Mouse (Mus musculus) heart, adult 18-20 months (tissue): Measurements from ENCODE around the gene Slc13a2. TPM values are rescaled to one million over a fixed set of nuclear protein-coding genes. Genes with fewer than 3 reads are reported as not detected.

Experiments used
- DNase-seq, 2 experiments: peaks; one replicate each; pipeline ENCODE4 v3.0.0; 2021 to 2022; ENCODE audit warnings: mixed read lengths in 1 of 2
- total RNA-seq, 2 experiments: library from RNA; stranded (reverse); gene quantifications; 2 replicates each; pipeline ENCODE4 v1.2.3; 2021

Slc13a2 gene
- total RNA-seq, 2 experiments from 2014 or later: not detected

DNA sequence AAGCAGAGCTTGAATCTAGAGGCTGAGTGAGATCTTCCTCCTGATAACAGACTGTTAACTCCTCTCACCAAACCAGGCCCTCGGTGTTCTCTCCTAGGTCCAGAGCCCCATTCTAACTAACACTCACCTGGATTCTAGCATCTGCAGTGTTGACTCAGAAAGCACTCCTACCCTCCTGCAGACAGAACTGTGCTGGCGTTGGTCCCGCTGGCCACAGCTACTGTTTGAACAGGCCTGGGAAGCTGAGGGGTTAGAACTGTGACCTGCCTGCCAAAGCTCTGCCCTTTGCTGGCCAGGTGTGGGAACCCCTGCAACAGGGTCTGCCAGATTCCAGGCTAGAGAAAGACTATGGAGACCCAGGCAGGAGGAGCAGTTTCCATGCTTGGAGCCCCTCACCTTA is 29.3 kb downstream of the Slc13a2 start:
- DNase-seq: no peak

DNA sequence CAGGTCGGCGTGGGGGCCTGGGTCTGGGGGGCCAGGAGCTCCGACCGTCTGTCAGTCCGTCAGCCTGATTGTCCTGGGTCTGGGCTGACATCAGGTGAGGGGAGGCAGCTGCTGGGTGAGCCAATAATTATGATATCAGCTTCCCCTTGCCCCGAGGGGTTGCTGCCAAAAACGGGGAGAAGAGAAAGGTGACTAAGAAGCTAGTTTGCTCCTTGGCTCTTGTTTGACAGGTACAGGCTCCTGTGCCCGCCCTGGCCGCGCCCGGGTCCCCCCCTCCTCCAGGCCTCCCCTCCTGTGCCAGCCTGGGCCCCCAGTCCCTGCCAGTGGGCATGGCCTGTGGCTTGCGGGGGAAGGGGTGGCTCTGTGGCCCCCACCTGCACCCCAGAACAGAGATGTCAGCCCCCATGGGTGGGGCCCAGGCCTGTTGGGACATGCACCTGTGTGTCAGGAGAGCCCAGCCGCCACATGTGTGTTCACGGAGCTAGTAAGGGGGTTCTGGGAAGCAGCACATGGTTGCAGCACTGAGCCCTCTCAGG is 35.4 kb downstream of the Slc13a2 start, which contains the start of gene Foxn1:
Gene Foxn1, minus strand, starts transcription at position 51 of the 536 bp plus-strand sequence.
- DNase-seq: no peak

DNA sequence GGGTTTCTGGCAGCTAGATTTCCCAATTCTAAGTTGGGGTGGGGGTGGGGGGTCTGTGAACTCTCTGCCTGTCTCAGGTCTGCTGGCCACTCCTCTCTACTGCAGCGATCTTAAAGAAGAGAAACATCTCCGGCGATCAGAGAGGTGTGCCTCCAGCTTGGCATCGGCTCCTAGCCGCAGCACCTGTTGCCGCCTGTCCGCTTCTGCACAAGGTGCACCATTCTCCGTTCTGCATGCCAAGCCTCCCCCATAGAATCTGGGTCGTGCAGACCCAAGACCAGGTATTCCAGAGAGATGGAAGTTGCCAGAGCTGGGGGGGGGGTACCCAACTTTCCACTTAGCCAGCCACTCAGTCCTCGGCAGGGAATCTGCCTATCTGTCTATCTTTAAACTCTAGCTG is 36.2 kb downstream of the Slc13a2 start:
- no peak for DNase-seq

DNA sequence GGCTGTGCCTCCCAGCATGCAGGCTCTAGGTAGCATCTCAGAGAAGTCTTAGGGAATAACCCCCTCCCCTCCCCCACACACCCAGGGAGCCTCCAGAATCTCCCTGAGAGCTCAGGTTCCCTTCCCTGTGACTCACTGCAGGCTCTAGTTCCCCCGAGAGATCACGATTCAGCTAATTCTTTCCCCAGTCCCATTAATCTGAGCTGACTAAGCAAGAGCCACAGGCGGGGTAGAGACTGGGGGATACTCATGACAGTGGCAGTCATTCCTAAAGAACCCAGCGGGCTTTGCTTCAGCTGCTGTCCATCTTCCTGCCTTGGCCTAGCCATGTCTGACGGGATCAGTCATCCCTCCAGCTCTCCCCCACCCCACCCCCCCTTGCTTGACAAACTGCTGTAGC is 39.3 kb downstream of the Slc13a2 start:
- no peak for DNase-seq

DNA sequence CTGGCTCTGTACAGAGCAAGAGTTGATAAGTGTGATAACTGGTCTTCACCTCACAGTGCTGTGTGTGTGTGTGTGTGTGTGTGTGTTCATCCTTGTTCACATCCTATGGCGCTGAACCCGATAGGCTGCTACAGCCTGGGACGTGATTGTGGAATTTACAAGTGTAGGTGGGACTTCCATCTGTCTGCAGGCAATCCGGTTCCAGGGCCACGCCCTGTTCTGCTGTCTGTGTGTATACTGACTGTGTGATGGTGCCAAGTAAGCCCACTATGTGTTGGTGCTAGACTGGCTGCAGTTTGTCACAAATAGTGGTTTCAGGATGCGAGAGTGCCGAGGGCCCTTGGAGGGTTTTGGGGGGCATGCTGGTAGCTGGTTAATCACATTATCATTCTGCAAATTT is 39.7 kb downstream of the Slc13a2 start:
- no peak for DNase-seq

DNA sequence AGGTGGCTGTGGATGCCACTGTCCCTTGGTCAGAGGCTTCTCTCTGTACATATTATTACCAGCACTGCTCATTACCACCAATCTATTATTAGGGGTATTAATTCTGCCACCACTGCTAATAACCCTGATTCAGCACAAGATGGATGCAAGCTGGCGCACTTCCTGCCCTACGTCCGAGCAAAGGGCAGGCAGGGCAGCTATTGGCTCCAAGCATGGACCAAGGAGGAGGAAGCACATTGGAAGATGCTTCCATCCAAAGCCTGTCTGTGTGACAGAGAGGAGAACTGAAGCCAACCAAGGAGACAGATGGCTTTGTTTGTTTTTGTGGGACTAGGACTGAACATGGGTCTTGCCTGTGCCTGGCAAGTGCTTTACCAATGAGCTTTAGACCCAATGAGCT is 41.0 kb downstream of the Slc13a2 start:
- no peak for DNase-seq

DNA sequence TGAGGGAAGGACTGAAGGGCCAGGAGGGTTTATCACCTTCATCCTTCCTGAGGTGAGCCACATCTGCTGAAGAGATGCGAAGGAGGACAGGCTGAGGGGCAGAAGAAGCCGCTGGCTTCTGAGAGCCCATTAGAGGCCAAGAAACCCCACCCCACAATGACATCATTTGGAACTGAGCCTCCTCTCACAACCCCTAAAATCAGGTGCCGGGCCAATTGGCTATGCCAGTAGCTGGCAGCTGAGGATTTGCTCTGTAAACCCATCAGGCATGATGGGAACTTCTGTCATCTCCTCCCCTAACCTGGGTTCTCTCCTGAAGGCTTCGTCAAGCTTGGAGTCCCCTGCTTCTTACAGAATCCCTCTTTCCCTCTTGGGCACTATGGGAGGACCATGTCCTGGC is 41.7 kb downstream of the Slc13a2 start:
- no peak for DNase-seq

DNA sequence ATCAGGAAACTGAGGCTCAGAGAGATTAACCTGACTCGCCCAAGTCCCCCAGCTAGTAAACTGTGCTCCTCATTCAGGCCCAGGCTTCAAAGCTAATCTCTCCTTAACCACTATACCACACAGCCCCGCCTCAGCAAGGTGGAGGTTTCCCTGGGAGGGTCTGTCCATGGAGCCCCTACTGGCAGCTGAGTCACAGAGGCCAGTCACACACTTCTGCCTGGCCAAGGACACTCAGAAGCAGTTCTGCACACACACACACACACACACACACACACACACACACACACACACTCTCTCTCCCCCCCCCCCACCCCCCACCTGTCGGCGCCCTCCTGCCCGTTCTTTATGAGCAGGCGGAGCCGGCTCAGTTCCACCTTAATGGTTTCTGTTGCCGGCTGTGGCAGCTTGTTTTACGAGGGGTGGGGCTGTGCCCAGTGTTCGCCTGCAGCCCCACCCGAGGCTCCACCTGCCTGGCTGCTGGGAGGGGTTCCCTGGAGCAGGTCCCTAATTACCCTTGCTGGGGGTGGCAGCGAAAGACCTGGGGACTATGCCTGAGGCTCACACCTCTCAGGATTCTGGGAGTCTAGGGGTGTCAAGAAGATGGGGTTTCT is 44.4 kb downstream of the Slc13a2 start:
- DNase-seq: no peak

DNA sequence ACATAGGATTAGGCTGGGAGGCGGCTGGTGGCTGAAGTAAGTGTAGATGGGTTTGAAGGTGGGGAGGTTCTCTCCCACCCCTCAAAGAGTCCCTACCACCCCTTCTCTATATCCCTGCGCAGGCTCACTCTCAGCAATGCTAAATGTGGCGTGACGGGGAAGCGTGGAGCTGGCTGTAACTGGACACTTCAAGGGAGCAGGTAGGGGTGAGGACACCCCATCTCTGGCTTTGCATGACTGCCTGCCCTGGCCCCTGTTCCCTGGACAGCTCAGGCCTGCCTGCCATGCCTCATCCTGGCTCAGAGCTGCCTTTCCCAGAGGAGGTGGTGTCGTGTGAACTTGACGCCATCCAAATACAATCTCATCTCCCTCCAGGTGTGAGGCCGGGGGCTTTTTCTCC is 47.9 kb downstream of the Slc13a2 start:
- no peak for DNase-seq

DNA sequence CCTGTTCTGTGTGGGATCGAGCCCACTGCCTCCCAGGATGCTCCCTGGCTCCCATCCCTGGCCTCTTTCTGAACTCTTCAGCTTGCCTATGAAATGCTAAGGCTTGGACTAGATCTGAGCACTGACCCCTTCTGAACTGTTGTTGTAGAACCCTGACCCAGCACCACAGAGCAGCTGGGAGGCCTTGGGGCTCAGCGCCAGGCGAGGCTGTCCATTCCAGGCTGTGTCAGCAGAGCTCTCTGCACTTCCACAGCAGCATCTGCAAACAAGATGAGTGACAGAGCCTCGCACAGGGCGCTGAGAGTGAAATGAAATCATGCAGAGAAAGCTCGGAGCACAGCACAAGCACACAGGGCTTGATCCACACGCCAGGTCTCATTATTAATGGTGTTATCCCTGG is 49.4 kb downstream of the Slc13a2 start:
- no peak for DNase-seq

DNA sequence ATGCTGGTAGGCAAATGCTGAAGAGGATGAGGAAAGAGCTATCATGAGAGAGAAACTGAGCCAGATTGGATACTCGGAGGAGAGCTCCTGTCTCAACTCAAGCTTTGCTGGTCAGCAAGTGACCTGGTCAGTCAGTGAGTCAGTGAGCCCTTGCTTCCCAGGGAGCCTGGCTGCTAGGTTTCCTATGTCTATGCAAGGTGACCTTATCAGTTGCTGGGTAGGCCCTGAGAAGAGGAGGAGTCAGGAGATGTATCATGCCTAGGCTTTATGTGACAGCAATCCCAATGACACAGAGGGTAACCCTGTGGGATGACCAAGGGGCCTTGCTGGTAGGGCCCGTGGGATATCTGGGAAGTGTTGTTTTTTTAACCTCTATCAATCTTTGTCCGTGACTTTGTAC is 49.9 kb downstream of the Slc13a2 start:
- DNase-seq: no peak

DNA sequence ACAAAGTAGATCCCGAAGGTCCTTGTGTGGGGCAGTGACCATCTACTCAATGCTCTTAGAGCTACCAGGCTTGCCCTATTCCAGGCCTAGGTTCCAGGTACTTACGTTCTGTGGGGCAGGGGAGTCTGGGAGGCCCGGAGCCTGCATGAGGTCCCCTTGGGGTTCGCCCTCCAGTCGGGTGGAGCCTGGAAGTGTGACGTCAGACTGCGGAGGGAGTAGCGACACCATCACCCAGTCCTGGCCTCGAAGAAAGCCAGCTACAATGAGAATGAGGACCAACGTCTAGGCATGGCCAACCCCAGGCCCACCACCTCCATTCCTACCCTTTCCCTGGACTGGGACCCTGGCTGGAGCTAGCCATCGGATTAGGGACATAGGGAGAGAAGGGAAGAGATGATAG is 50.3 kb downstream of the Slc13a2 start:
- DNase-seq: no peak

DNA sequence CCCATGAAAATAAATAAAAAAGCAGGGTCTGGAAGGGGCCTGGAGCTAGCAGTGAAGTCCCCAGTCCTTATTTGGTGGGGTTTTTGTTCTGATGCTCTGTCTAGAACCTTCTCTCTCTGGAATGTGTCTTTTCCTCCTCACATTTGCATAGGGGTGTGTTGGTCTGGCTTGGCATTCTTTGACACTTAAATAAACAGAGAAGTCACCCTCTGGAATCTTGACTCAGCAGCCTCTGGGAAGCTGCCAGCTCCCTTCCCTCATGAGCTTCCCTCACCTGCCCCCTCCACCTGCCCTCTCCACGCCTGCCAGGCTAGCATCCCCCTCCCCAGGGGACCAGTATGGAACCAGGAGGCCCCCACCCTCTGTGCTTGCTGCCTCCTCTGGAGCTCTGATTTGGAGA is 51.6 kb downstream of the Slc13a2 start:
- no peak for DNase-seq

DNA sequence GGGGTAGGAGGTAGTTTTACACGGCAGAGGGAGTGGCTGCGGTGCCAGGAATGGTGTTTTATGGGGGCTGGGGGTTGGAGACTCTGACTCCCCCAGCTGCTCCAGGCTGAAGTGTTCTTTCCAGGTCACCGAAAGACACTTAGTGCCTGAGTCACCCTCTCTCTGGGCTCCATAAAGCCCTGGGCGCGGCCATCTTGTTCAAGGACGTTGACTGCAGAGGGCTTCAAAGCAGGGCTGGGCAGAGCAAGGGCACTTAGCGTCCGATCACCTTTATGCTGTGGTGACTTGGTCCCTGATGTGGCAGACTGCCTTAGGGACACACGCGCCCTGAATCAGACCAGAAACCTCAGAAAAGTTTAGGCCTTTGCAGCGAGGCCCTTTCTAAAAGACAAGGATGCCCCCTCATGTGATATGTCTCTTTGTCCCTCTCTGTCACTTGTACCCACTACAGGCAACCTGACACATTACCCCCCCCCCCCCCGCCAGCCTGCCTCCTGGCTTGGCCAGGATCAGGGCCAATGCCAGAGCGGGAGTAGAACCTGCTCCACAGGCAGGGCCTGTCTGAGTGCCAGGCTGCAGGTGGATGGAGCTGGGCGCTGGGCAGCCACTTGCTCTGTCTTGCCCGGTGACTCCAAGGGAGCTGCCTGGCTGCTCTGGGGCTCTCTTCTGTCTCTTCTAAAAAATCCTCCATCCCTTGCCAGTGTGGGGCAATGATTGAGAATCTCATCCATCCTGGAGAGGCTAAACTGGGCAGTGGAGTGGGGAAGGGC is 54.4 kb downstream of the Slc13a2 start:
- DNase-seq: no peak

DNA sequence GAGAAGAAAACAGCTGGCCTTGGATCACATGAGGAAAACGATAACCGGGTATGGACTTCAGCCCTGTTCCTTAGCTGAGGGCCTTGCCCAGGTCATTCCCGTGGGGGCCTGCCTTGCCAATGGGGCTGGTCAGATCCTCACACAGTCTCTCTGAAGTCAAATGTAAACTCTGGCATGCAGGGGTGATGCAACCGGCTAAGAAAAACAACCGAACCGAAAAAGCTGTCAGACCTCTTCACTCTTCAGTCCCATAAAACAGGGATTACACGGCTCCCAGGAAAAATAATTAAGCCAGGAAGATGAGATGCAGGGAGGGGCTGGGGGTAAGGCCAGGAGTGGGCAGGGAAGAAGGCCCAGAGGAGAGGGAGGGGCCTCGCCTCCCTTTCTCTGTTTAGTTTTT is 57.9 kb downstream of the Slc13a2 start:
- no peak for DNase-seq

DNA sequence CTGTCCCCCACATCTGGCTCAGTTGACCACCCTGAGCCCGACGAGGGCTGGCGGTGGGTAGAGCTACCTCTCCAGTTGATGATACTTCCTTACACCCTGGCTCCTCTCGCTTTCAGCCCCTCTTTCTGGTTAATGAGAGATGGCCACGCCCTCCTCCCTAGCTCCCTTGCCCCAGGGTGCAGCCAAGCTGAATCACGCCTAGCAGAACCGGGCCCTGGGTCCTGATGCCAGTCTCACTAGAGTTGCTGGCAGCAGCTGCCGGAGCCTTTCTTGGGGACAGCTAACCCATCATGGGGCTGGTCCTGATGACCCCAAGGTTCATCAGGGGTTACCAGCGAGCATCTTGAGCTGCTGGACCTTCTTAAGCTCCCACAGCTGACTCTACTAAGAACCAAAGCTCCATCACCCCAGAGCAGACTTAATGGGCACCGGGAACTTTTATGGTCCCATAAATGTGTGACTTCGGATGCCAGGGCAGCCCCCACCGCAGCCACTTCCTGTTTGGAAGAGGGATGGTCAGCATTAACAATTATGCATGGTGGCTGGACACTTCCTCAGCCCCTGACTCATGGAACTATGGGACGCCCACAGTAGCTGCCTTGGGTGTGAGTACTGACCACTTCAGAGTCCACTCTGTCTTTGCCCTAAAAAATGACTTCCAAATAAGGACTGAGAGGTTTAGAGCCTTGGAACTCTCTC is 58.6 kb downstream of the Slc13a2 start:
- no peak for DNase-seq

DNA sequence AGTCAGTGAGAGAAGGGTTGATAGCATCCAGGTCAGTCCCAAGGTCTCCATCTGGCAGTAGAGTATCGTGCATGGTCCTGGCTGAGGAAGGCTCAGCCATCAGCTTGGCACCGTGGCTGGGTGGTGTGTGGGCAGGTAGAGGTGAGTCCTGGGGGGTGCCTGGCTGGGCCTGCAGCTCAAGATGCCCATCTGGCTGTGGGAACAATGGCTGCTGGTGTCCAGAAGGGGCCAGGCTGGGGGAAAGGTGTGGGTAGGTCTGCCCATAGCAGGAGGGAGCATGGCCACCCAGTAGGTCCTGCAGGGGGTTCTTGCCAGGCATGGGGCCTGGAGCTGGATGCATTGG is 61.3 kb downstream of the Slc13a2 start:
- DNase-seq: no peak

DNA sequence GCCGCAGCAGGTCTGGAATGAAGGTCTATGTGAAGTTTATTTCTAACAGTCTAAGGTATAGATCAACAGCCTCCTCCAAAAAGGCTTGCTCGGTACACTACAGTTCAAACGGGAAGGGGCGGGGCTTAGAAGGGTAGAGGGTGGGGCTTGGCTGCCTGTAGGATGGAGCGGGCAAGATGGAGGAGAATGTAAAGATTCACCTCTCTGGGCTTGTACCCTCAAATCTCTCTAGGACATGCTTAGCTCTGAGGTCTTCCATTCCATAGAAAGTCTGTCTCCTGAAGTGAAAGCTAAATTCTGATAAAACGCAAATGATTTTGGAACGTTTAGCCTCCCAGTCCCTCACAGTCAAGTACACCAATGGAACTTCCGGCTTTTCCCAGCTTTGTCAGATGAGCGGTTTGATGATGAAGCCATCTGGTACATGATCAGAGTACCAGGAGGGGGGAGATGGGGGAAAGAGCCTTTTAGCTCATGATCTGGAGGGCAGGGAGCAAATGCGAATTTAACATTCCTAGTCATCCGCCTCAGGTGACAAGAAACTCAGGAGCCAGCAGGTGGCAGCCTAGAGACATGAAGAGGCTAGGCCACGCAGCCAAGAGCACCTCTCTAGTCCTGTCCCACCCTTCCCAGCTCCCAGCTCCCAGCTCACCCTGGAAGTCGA is 61.8 kb downstream of the Slc13a2 start:
- peak; percentile 66 to 81 for DNase-seq

DNA sequence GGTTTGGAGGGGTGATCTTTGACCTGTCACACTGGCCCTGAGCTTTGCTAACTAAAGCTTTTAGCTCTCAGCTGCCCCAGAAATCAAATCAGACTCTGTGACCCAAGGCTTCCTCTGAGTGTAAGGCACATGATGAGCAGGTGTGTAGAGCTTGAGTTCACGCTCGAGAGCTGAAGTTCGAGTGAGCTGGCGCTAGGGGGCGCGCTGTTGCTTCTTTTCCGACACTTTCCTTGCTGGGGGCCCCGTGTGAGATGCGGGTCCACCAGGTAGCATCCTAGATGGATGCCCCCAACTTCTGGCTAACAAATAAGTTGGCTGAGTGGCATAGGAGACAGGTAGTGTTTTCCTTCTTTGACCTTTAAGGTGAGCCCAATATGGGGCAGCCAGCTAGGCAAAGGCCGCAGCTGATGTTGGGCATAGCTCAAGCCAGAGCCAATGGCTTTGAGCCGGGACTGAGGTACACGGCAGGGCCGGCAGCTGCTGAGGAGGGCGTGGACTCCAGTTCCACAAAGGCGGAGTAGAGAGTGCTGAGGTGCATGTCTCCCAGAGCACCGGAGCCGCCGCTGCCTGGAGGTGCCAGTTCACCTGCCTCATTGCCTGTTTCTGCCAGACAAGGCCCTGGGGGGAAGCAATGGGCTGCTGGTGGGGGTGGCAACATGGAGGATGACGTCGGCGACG is 63.5 kb downstream of the Slc13a2 start:
- DNase-seq: peak in 1 of 2 experiments; percentile 24

DNA sequence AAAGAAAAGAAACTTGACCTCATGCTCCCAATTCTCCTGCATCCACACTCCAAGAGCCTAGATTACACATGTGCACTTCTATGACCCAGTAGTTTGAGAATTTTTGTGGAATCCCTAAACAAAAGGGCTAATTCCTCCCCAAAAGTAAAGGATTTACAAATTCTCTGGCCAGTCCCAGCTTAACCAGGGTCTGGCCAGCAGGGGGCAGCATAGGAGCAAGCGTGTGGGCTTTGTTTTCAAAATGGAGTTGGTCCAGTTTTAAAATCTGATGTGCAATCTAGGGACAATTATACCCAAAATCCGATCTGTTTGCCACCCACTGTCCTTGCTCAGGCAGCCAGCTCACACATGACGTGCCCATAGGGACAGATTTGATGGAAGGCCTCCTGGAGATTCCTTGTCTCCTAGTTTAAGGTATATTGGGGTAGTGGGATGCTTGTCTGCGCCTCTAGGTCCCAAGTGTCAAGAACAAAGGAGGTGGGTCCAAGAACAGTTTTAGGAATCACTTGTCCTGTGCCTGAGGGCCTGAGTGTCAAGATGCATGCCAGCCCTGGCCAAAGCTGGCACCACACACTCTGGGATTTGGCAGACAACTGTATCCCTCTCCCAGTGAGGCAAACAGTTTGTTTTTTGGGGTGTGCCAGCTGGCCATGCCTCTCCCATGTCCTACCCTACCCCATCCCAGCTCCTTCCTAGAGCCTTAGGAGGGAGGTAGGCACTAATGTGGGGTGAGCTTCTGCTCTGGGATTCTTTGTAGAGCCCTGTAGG is 66.4 kb downstream of the Slc13a2 start:
- DNase-seq: peak; percentile 36 to 83

DNA sequence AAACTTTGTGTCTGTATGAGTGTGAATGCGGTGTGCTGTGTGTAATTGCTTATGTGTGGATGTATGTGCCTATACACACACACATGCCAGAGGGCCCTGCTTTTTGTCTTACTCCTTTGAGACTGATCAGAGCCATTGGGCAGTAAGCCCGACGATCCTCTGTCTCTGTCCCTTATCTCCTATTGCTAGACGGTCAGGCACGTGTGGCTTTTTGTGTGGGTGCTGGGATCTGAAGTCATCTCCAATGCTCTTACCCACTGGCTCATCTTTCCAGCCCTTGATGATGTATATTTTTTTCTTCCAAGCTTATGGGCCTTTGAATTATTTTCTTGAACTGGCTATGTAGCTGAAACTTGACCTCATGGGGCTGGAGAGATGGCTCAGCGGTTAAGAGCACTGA is 67.1 kb downstream of the Slc13a2 start:
- DNase-seq: no peak
